Mouse (Mus musculus) CH12.LX (cell line): ENCODE measurements around the gene Snrpg.
"Not testable (repeated sequence)": the region's sequence is repeated elsewhere in the genome, so short reads cannot be mapped to it uniquely, and the experiment has no call there.

ENCODE experiments used
- MYC ChIP-seq: IDR thresholded peaks from 2 replicates; pipeline ENCODE4 v1.6.1; 2011; ENCODE audit warnings: low read depth, mild to moderate bottlenecking, improper control_type of control experiment, low read length
- RAD21 ChIP-seq: IDR thresholded peaks from 2 replicates; pipeline ENCODE4 v1.6.1; 2011; ENCODE audit warnings: low read depth, mild to moderate bottlenecking, low read length, improper control_type of control experiment, moderate library complexity
- ZKSCAN1 ChIP-seq: IDR thresholded peaks from 2 replicates; pipeline ENCODE4 v1.6.1; 2012; ENCODE audit warnings: low read depth, inconsistent platforms, low read length, improper control_type of control experiment, borderline replicate concordance

GRCm38 (mm10) chr6:86336340-86336739, 34.8 kb upstream of the Snrpg start:
- not testable (repeated sequence) for TF ChIP-seq MYC, RAD21, ZKSCAN1
